Mouse (Mus musculus): ENCODE data around the gene Rnf4. TPM values are rescaled to one million over a fixed set of nuclear protein-coding genes. Genes with fewer than 3 reads are reported as not detected.

The Rnf4 gene
- total and polyA plus RNA-seq, 3 experiments, result 41.8 to 196 (median 161) TPM

- Histone ChIP-seq H3K36me3 (replicated peaks) (no peaks in the 10 kb centered on the region), H3K4me1 (ENCODE audit: insufficient read depth, low read depth, low read length) (no peaks in the 10 kb centered on the region), H3K4me3 (ENCODE audit: low read depth, low read length) (no peak overlapping the region), H3K9me3 (replicated peaks) (peaks cover 2% of the 10 kb centered on the region), H3K27me3 (ENCODE audit: insufficient read depth, low read length) (peaks cover 45% of the 10 kb centered on the region)
- TF ChIP-seq TAL1 (conservative IDR thresholded peaks at IDR 0.05; ENCODE audit: low read depth, low read length) (no peak), CTCF (IDR thresholded peaks at IDR 0.05; ENCODE audit: low read depth, low read length) (no peak), GATA2 (IDR thresholded peaks at IDR 0.05; ENCODE audit: borderline replicate concordance, low read depth, low read length) (no peak)
- ATAC-seq (ENCODE audit: extremely low read depth, insufficient number of reproducible peaks, low FRiP score, poor library complexity, severe bottlenecking) (no peak), DNase-seq (ENCODE audit: low spot score) (no peak)
Measured at GRCm38 (mm10) chr5:34293363-34293762, 42.7 kb upstream of the Rnf4 start.

DNA sequence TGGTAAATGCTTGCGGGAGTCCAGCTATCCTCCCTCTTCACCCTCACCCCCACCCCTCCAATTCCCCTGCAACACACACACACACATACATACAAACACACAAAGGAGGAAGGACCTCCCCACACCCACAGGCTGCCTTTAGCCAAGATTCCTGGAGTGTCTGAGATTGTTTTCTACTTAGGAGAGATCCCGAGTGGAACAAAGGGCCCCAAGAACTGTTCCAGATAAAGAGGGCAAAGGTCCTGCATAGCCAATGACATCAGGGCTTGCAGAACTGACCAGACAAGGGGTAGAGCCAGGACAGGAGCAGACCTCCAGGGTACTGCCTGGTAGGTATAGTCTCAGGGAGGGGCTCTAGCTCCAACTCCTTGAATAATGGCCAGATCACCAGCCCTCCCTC, 41.4 kb upstream of the Rnf4 start:
- no peak for ATAC-seq (ENCODE audit: extremely low read depth, insufficient number of reproducible peaks, low FRiP score, poor library complexity, severe bottlenecking)
- DNase-seq (ENCODE audit: low spot score), result no peak
- Histone ChIP-seq H3K36me3 (replicated peaks) (no peaks in the 10 kb centered on the region), H3K27me3 (ENCODE audit: insufficient read depth, low read length) (peaks cover 53% of the 10 kb centered on the region), H3K9me3 (replicated peaks) (no peaks in the 10 kb centered on the region), H3K4me3 (ENCODE audit: low read depth, low read length) (no peak overlapping the region), H3K4me1 (ENCODE audit: insufficient read depth, low read depth, low read length) (no peaks in the 10 kb centered on the region)
- TF ChIP-seq POLR2AphosphoS5 (IDR thresholded peaks at IDR 0.05; ENCODE audit: insufficient replicate concordance, low read depth, low read length) (no peak), CTCF (IDR thresholded peaks at IDR 0.05; ENCODE audit: low read depth, low read length) (no peak), GATA1 (IDR thresholded peaks at IDR 0.05; ENCODE audit: borderline replicate concordance, low read length) (no peak), TAL1 (conservative IDR thresholded peaks at IDR 0.05; ENCODE audit: low read depth, low read length) (no peak), GATA2 (IDR thresholded peaks at IDR 0.05; ENCODE audit: borderline replicate concordance, low read depth, low read length) (no peak)

DNA sequence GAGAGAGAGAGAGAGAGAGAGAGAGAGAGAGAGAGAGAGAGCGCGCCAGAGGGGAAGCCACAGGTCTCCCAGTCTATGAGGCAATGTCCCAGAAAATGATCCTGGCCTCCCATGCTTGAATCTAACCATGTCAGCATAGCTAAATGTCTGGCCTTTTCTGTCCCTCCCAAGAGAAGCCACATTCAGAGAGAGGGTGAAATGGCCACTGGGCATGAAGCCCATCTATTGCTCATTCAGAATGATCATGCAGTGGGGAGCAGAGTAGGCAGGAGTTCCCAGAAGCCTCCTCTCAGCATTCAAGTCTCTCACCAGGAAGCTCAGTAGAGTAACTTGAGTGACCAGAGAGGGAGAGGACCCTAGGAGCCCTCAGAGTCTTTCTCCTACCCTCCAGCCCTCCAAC, 40.9 kb upstream of the Rnf4 start:
- Histone ChIP-seq H3K4me3 (ENCODE audit: low read depth, low read length) (no peak overlapping the region), H3K9me3 (replicated peaks) (no peaks in the 10 kb centered on the region), H3K27me3 (ENCODE audit: insufficient read depth, low read length) (peaks cover 53% of the 10 kb centered on the region), H3K4me1 (ENCODE audit: insufficient read depth, low read depth, low read length) (no peaks in the 10 kb centered on the region), H3K36me3 (replicated peaks) (no peaks in the 10 kb centered on the region)
- no peak for ATAC-seq (ENCODE audit: extremely low read depth, insufficient number of reproducible peaks, low FRiP score, poor library complexity, severe bottlenecking)
- TF ChIP-seq GATA1 (IDR thresholded peaks at IDR 0.05; ENCODE audit: borderline replicate concordance, low read length), result no peak
- no peak for TF ChIP-seq GATA2 (IDR thresholded peaks at IDR 0.05; ENCODE audit: borderline replicate concordance, low read depth, low read length)
- TF ChIP-seq CTCF (IDR thresholded peaks at IDR 0.05; ENCODE audit: low read depth, low read length), result no peak
- no peak for TF ChIP-seq TAL1 (conservative IDR thresholded peaks at IDR 0.05; ENCODE audit: low read depth, low read length)
- TF ChIP-seq POLR2AphosphoS5 (IDR thresholded peaks at IDR 0.05; ENCODE audit: insufficient replicate concordance, low read depth, low read length), result no peak
- no peak for DNase-seq (ENCODE audit: low spot score)

GRCm38 (mm10) chr5:34298061-34298460, 38.0 kb upstream of the Rnf4 start:
- TF ChIP-seq GATA2 (IDR thresholded peaks at IDR 0.05; ENCODE audit: borderline replicate concordance, low read depth, low read length), result no peak
- no peak for TF ChIP-seq GATA1 (IDR thresholded peaks at IDR 0.05; ENCODE audit: borderline replicate concordance, low read length)
- no peak for TF ChIP-seq POLR2AphosphoS5 (IDR thresholded peaks at IDR 0.05; ENCODE audit: insufficient replicate concordance, low read depth, low read length)
- TF ChIP-seq TAL1 (conservative IDR thresholded peaks at IDR 0.05; ENCODE audit: low read depth, low read length), result no peak
- no peak for TF ChIP-seq CTCF (IDR thresholded peaks at IDR 0.05; ENCODE audit: low read depth, low read length)
- Histone ChIP-seq H3K4me3 (ENCODE audit: low read depth, low read length) (no peak overlapping the region), H3K9me3 (replicated peaks) (no peaks in the 10 kb centered on the region), H3K36me3 (replicated peaks) (no peaks in the 10 kb centered on the region), H3K27me3 (ENCODE audit: insufficient read depth, low read length) (peaks cover 54% of the 10 kb centered on the region), H3K4me1 (ENCODE audit: insufficient read depth, low read depth, low read length) (no peaks in the 10 kb centered on the region)
- DNase-seq (ENCODE audit: low spot score) (no peak), ATAC-seq (ENCODE audit: extremely low read depth, insufficient number of reproducible peaks, low FRiP score, poor library complexity, severe bottlenecking) (no peak)

- Histone ChIP-seq H3K9me3 (replicated peaks) (no peaks in the 10 kb centered on the region), H3K4me3 (ENCODE audit: low read depth, low read length) (no peak overlapping the region), H3K4me1 (ENCODE audit: insufficient read depth, low read depth, low read length) (no peaks in the 10 kb centered on the region), H3K36me3 (replicated peaks) (no peaks in the 10 kb centered on the region), H3K27me3 (ENCODE audit: insufficient read depth, low read length) (peaks cover 60% of the 10 kb centered on the region)
- no peak for TF ChIP-seq TAL1 (conservative IDR thresholded peaks at IDR 0.05; ENCODE audit: low read depth, low read length)
- no peak for TF ChIP-seq GATA1 (IDR thresholded peaks at IDR 0.05; ENCODE audit: borderline replicate concordance, low read length)
- no peak for TF ChIP-seq CTCF (IDR thresholded peaks at IDR 0.05; ENCODE audit: low read depth, low read length)
- ATAC-seq (ENCODE audit: extremely low read depth, insufficient number of reproducible peaks, low FRiP score, poor library complexity, severe bottlenecking), result no peak
- DNase-seq (ENCODE audit: low spot score), result no peak
Measured at GRCm38 (mm10) chr5:34298937-34299535, 37.1 kb upstream of the Rnf4 start.

- Histone ChIP-seq H3K4me1 (ENCODE audit: insufficient read depth, low read depth, low read length) (no peaks in the 10 kb centered on the region), H3K4me3 (ENCODE audit: low read depth, low read length) (no peak overlapping the region), H3K36me3 (replicated peaks) (no peaks in the 10 kb centered on the region), H3K9me3 (replicated peaks) (no peaks in the 10 kb centered on the region), H3K27me3 (ENCODE audit: insufficient read depth, low read length) (peaks cover 66% of the 10 kb centered on the region)
- no peak for DNase-seq (ENCODE audit: low spot score)
- TF ChIP-seq TAL1 (conservative IDR thresholded peaks at IDR 0.05; ENCODE audit: low read depth, low read length), result no peak
- no peak for TF ChIP-seq CTCF (IDR thresholded peaks at IDR 0.05; ENCODE audit: low read depth, low read length)
- no peak for TF ChIP-seq GATA1 (IDR thresholded peaks at IDR 0.05; ENCODE audit: borderline replicate concordance, low read length)
- no peak for TF ChIP-seq GATA2 (IDR thresholded peaks at IDR 0.05; ENCODE audit: borderline replicate concordance, low read depth, low read length)
- no peak for TF ChIP-seq POLR2AphosphoS5 (IDR thresholded peaks at IDR 0.05; ENCODE audit: insufficient replicate concordance, low read depth, low read length)
- no peak for ATAC-seq (ENCODE audit: extremely low read depth, insufficient number of reproducible peaks, low FRiP score, poor library complexity, severe bottlenecking)
Measured at GRCm38 (mm10) chr5:34302377-34302776, 33.7 kb upstream of the Rnf4 start.
